Mouse (Mus musculus) adrenal gland, adult (tissue): ENCODE results near the gene Cecr2.

ENCODE experiments used
- DNase-seq, 2 experiments: peaks; one replicate each; pipeline ENCODE4 v3.0.0; 2022 to 2023; ENCODE audit warnings: low spot score in 1 of 2; ENCODE audit not compliant: inconsistent age in 2 of 2

Cecr2 gene

DNA sequence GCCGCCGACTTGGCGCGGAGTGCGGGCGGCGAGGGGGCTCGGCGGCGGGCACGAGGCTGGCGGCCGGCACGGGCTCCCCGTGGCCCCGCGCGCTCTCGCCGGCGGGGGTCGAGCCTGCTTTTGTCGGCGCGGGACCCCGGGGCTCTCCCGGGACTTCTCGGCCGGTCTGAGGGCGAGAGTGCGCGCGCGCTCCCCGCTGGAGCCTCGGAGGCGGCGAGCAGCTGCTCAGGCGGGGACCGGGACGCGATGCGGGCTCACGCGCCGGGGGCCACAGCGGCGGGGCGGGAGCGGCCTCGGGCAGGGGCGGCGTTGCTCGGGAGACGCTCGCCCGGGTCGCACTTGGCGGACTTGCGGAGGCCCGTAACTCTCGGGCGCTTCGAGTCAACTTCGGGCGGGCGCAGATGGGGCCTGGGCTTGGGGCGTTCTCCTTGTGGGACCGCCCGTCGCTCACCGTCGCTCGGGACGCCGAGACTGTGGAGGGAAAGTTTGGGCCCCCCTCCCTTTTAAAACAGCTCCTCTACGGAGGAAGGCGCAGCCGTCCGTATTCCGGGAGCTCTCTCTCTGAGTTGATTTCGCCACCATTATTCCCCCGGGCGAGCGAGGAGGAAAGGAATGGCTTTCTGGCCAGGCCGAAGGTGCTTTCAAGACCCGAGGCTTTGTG lies 722 bp downstream of the Cecr2 start:
- DNase-seq: peak; percentile 56 to 89

DNA sequence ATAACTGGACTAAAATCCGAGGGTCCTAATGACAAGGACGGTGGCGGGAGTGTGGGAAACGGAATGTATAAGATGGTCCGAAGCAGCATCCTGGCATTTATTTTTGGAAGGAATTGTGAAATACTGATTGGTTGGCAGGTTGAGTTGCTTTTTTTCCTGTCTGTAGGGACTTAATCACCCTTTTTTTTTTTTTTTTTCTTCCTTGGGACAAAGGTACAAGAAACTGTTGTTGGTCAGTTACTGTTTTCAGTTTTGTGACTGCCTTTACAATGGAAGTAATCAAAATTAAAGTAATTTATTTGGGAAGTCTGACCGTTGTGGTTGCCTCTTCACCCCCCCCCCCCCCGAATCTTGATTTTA lies 1.2 kb downstream of the Cecr2 start:
- no peak for DNase-seq

DNA sequence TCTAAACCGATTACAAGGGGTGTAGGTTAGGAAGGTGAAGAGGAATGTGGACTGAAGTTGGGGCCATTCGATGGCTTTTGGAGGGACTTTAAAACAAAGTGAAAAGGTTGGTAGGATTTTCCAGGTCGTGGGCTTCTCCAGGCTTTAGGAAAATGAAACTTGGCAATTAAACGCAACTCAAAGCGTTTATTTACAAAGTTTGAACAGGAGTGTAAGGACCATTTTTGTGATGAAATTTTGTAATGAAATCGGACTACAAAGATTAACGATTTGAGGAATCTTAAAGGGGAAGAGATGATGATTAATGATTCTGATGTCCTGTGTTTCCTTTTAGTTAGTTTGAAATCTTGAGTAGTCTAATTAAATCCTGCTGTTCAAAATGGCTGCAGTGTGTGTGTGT lies 1.7 kb downstream of the Cecr2 start:
- DNase-seq: peak in 1 of 2 experiments; percentile 33

DNA sequence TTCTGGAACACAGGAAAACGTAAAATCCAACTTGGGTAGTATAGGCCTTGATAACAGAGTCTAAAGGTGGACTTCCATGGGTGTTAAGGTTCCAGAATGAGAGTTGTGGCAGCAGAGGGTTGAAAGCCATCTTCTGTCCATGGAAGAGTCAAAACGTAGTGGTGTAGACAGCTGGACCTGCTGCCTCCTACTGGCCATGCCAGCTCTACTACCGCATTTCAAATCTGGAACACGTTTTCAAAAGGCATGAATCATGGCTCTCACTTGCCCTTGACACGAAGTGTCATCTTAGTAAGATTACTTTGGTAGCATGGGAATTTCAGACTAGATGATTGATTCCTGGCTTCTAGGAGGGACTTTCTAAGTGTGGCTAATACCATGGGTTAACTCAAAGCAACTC lies 8.0 kb downstream of the Cecr2 start:
- DNase-seq: peak; percentile 53 to 86

DNA sequence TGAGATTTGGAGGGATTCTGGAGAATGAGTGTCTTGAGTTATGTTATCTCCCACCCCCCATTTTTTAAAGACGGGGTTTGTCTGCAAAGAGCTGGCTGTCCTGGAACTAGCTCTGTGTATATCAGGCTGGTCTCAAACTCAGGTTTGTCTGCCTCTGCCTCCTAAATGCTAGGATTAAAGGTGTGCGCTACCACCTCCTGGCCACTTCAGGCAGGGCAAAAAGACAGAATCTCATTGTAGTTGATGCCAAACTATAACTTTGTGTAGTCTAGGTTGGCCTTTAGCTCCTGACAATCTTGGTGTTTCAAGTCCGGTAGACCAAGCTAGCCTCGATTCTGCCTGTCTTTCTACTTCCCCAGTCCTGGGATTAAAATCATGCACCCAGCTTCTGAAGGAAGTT lies 8.7 kb downstream of the Cecr2 start:
- peak in 1 of 2 experiments; percentile 41 for DNase-seq

DNA sequence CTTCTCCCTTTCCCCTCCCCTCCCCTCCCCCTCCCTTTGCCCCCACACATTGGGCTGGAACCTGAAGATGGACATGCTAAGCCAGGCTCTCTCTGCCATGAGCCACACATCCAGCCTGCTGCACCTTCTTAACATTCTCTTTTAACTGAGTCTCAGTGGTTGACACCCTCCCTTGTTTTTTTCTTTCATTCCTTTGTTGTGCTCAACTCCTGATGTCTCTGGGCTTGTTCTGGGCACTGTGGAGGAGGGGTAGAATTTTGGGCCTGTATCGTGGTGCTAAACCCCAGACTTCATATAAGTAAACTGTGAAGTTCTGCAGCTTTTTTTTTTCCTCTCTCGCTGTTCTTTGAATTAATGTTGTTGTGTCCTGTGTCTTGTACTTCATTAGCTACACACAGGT lies 9.8 kb downstream of the Cecr2 start:
- DNase-seq: no peak

DNA sequence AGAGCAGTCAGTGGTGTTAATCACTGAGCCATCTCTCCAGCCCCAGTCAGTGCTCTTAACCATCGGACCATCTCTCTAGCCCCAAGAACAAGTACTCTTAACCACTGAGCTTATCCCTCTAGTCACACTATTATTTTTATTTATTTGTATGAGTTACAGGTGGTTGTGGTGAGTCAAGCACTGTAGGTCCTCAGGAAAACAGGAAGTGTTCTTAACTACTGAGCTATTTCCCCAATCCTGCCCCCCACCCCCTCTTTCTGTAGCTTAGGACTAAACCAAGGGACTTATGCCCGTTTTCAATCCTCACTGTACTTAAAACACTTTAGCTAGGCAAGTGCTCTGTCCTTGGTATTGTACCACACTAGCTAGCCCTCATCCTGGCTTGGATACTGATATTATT lies 17.2 kb downstream of the Cecr2 start:
- DNase-seq: no peak

DNA sequence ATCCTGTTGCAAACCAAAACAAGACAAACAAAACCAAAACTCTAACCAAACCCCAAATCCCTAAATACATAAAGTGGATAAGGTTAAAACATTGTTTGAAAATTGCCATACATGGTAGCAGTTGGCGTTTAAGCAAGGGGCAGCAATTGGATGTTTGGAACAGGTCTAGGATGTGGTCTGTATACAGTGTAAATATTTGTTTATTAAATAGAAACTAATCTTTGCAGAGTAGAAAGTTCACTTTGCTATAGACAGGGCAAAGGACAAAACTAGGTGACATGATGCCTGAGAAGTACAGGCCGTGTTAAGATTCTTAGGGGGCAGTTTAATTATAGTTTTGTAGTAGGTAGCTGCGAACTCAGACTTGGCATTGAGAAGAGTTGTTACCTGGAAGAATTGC lies 18.6 kb downstream of the Cecr2 start:
- DNase-seq: no peak

DNA sequence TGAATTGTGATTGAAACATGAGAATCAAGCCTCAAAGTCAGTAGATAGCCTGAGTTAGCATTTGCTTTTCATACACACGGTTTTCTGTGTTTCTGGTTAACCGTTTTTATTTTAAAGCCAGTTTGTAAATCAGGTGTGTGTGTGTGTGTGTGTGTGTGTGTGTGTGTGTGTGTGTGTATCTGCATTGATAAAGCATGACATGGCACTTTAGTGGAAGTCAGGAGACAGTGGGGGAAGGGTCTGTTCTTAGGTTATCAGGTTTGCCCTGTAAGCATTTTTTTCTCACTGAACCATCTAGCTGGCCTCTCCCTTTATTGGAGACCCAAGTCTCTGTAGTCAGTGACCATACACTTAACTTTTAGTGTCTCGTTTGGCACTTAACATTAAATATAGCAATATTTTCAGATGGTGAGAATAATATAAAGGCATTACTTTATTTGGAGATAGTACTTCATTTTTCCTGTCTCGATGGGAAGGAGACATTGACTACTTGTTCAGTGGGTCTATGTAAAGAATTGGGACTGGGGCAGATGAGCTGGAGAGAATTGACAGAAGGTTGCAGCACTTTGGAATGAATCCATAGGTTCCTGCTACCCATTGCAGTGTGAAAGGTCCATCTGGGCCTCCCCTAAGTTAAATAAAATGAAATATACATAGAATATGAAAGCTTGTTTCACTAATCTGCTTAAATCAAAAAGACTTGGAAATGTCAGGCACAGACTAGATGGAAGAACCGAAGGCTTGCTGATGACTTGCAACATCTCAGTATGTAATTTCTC lies 20.9 kb downstream of the Cecr2 start:
- DNase-seq: no peak

DNA sequence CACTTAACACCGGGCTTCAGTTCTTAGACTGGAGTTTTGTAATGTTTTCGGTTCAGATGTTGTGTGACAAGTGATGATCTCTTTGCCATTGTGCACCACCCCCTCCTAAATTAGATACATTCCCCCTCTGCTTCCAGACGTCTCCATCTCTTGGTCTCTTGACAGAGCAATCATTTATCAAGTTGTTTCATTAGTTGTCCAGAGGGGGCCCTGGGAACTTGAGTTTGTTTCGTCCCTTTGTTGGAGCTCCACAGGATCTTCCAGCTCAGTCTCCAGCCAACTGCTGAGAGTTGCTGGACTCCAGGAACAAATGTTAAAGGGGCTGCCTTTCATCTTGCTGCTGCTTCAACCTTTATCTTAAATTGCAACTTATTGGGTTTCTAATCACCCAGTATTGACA lies 34.1 kb downstream of the Cecr2 start:
- DNase-seq: no peak

DNA sequence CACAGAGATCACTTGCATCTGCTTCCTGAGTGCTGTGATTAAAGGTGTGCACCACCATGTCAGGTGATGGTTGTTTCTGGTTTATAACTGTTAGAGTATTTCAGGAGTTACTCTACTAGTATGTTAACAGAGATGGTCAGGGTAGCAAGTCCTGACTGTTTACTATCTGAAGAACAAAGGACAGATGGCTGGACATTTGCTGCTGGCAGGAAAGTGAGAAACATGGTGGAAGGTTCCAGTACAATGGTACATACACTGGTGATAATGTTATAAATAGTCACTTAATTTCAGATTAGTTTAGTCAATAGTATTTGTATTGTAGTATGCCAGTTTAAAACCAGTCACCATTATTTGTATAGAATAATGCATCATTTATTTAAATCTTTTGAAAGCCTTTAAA lies 38.2 kb downstream of the Cecr2 start:
- DNase-seq: no peak

DNA sequence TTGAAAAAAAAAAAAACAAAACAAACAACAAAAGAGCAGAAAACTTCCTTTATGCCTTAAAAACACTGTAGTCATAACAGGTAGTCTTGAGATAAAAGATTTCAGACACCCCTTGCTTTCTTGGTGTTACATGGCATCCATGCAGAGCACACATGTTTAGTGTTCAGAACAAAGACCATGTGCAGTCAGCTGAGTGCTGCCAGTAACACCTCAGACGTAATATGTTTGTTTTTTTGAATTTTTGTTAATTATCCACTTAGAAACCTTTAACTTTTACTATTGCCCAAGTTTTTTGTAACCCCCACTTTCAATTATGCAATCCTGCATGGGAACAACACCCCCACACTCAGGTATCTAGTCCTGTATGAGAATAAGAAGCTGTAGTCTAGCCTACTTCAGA lies 42.6 kb downstream of the Cecr2 start:
- DNase-seq: no peak

DNA sequence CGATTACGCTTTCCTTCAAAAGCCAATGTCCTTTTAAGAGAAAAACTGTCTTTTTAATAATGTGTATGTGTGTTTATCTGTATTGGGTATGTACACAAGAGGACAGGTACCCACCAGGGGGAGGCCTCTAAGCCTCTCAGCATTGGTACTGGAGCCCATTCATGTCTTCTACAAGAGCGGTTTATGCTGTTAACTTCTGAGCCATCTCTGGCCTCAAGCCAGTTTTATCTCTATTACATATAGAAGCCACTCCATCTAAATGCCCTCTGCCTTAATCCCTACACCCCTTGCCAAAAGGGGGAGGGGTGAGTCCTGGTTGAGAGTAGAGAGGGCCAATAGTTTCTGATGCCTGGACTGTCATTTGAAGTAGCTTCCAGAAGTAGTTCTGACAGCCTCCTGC lies 48.6 kb downstream of the Cecr2 start:
- no peak for DNase-seq

DNA sequence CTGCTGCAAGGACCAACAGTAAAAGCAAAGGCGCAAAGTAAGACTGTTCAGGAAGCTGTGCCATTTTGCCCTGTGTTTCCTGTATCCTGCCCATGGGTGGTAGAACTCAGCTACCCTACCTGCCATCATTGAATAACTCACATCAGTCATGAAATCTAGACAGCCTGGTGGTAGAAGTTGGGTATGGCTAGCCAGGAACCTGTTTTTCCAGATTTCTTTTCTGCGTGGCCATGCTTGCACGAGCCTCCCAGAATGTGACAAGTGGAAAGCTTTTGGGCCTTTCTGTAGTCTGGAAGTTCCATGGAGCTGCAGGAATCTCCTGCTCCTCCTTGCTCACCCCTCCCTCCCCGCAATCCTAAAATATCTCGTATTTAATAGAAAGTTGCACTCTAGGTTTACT lies 49.1 kb downstream of the Cecr2 start:
- no peak for DNase-seq

DNA sequence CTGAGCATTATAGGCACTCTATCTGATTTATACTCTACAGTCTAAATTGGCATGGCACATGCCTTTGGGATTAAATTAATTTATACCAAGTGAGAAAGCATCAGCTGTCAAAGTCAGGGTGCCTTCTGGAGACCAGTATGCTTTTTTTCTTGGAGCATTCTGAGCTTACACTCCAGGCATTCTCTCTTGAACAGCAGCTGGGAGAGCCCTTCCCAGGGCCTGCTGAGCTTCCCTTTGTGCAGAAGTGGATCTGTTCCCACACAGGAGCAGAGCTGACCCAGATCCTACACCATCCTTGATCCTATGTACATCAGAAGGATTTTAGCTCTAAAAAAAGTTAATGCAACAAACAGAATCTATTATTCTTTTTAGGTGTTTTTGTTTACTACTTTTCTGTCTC lies 49.7 kb downstream of the Cecr2 start:
- no peak for DNase-seq

DNA sequence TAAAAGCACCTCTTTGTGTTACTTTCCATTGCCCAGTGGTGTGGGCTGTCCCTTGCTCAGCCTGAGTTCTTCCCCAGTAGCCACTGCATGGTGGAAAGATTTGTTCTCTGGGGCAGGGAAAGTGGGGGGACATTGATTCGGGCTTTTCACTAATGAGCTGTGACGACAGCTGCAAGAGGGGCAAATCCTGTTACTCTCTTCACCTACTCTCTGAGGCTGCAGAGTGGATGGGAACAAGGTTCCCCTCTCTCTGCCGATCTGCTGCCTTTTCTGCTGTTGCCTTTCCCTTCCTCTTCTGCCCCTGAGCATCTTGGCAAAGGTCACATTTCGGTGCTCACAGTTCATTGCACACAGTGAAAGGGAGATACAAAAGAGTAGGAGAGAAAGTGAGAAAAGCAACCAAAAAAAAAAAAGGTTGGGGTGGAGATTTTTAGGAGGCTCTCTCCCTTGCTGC lies 50.4 kb downstream of the Cecr2 start:
- DNase-seq: no peak

DNA sequence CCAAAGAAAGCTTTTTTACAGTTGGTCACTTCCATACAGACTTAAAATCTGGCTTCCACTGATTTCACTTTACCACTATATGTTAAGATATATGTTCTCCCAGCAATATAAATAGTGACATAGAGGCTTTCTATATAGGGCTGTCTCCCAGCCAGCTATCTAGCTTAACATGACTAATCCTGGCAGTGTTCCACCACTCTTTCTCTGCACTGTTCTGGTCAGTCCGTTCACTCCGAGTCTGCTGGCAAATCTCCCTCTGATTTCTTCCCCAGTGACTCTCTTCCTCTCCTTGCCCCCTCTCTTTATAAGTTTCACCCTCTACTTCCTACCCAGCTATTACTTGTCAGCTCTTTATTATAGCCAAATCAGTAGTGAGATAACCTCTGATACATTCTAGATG lies 59.8 kb downstream of the Cecr2 start:
- DNase-seq: peak in 1 of 2 experiments; percentile 64

DNA sequence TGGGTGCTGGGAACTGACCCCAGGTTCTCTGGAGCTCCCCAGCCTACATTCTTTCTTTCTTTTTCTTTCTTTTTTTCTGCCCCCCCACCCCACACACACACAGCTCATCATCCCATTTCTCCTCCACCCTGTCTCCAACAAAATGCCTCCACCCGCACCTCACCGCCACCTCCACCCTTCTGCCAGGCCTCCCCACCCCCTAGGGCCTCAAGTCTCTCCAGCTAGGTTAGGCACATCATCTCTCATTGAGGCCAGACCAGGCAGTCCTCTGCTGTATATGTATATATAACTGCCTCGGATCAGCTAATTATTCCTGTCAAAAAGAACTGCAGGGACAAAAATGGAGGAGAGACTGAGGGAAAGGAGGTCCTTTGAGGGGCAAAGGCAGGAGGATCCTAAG lies 69.8 kb downstream of the Cecr2 start:
- DNase-seq: no peak

DNA sequence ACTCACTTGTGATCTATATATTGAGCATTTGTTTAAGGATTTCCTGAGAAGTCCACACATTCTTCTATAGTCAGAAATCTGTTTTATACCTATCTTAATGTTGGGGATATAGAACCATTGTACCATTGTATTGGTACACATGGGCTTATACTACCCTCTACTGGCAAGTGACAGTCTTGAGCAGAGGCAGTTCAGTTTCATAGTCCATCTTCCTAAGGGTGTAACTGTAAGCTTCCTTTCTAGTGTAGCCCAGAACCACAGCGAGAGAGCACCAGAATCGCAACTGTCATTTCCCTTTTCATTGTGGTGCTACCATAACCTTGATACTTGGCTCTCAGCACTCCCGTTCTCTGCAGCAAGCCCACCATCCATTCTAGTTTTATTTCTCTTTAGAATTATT lies 70.4 kb downstream of the Cecr2 start:
- peak; percentile 10 to 77 for DNase-seq

DNA sequence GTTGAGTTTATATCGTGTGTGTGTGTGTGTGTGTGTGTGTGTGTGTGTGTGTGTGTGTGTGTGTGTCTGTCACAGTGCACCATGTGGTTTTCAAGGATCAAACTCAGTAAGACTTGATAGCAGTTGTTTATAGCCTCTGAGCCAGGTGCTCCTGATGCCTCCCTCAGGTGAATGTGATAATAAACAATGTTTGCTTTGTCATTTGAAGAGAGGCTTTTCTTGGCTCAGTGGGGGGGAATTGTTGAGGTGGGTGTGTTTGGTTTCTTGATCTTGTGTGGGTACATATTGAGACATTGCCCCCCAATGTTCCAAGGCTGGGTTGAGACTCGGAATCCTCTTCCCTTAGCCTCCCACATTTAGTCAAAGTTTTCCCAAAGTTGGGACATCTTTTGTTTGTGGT lies 77.0 kb downstream of the Cecr2 start:
- no peak for DNase-seq

DNA sequence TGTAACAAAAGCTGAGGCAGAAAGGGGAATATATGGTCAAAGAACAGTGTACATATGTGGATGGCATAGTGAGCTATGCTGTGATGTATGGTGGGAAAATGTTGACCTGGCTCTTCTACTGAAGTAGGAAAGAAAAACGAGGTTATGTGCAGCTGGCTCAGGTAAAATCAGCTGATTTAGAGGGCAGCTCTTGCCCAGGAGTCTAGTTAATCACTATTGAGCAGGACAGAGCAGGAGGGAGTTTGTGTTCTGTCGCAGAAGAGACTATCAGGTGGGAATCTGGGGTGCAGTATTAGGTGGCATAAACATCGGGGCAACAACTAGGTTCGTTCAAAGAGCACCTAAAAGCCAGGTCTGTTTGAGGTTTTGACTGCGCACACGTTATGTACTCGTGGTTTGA lies 78.1 kb downstream of the Cecr2 start:
- DNase-seq: no peak

DNA sequence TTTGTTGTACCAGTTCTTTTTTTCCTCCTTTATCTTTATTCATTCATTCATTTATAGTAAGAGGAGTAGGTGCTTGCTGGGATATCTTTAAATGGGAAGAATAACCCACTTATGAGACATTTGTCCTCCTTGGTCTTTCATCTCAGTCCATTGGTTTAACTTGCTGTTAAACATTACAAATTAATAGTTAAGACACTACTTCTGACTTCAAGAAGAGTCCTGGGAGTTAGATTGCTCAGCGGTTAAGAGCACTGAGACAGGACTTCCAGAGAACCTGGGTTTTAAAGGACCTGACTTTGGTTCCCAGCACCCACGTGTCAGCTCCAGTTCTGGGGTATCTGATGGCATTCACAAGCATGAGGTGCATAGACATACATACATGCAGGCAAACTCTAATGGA lies 80.2 kb downstream of the Cecr2 start:
- no peak for DNase-seq

DNA sequence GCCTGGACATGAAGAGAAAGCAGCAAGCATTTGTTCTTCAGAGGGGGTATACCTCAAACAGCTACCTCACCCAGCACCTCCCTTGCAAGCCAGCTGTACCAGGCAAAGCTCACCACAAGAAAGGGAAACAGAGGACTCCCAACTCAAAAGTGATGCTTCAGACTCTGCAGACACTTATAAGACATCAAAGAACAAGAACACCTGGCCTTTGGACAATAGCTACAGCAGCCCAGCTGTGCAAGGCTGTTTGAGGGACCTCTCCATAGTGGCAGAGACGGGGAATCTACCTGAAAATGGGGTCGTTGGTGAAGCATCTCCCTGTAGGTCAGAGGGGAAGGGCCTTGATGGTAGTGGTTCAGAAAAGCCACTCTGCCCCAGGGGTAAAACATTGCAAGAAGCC lies 95.0 kb downstream of the Cecr2 start:
- no peak for DNase-seq
